Mouse (Mus musculus): ENCODE data around the gene Ggps1. TPM values are rescaled to one million over a fixed set of nuclear protein-coding genes. Genes with fewer than 3 reads are reported as not detected.

The Ggps1 gene
- polyA plus RNA-seq, 1 experiment from 2014 or later = 51.6 TPM

DNA sequence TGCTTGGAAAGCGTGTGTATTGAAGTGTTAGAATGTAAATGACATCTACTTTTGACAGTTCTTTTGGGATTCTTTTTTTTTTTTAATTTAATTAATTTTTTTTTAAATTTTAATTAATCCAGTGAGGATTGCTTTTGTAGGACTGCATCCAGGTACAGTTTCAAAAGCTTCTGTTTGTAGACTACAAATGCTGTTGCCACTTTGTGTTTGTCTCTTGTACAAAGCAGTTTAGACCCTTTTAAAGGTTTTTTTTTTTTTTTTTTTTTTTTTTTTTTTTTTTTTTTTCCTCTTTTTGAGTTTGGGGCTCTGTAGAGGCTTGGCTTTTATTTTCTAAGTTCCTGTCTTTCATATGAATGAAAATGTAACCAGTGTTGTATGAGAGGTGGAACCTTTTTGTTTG is 2.4 kb upstream of the Ggps1 start:
- no peak overlapping the region for H3K4me3 ChIP-seq (ENCODE audit: low read length)
- H3K9me3 ChIP-seq (ENCODE audit: low read length) = no peaks in the 10 kb centered on the region
- WGBS = 77% methylated on average over 1 of the region's 1 CpGs
- H3K27me3 ChIP-seq (ENCODE audit: insufficient read depth, low read length) = no peaks in the 10 kb centered on the region
- peaks cover 19% of the 10 kb centered on the region for H3K4me1 ChIP-seq (ENCODE audit: insufficient read depth, low read length)
- H3K4me2 ChIP-seq (replicated peaks; ENCODE audit: low read depth, low read length) = no peak overlapping the region
- H3K36me3 ChIP-seq (ENCODE audit: insufficient read depth, low read length) = peaks cover 3% of the 10 kb centered on the region; the same call in 1 of the 2 replicates
- H3K27ac ChIP-seq (ENCODE audit: low read length) = no peak overlapping the region
- no peak for ATAC-seq (ENCODE audit: low FRiP score, low TSS enrichment)
- no peak overlapping the region for H3K9ac ChIP-seq (replicated peaks; ENCODE audit: low read length)

DNA sequence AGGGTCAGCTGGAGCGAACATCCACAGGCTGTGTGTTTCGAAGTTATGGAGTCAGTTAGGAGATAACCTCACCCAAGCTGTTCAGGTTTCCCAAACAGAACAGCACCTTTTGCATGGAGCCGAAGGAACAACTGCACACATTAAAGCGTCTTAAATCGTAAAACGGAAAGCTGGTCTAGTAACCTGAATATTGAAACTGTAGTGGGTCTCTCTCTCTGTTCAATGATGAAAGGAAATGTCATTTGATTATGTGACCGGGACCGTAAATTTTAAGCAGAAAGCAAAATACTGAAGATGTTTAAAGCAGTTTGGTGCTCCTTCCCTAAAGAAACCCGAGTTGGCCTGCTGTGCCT is 1.7 kb upstream of the Ggps1 start:
- H3K4me3 ChIP-seq (ENCODE audit: low read length) = peak overlapping the region; percentile 83
- H3K4me1 ChIP-seq (ENCODE audit: insufficient read depth, low read length) = peaks cover 19% of the 10 kb centered on the region
- peak overlapping the region; percentile 66 for H3K4me2 ChIP-seq (replicated peaks; ENCODE audit: low read depth, low read length)
- no peaks in the 10 kb centered on the region for H3K27me3 ChIP-seq (ENCODE audit: insufficient read depth, low read length)
- peak overlapping the region; percentile 100 for H3K9ac ChIP-seq (replicated peaks; ENCODE audit: low read length)
- 5% methylated on average over 9 of the region's 9 CpGs for WGBS
- no peaks in the 10 kb centered on the region for H3K9me3 ChIP-seq (ENCODE audit: low read length)
- peak overlapping the region; percentile 98; the same call in 1 of the 2 replicates for H3K27ac ChIP-seq (ENCODE audit: low read length)
- H3K36me3 ChIP-seq (ENCODE audit: insufficient read depth, low read length) = peaks cover 3% of the 10 kb centered on the region; the same call in 1 of the 2 replicates
- ATAC-seq (ENCODE audit: low FRiP score, low TSS enrichment) = no peak

DNA sequence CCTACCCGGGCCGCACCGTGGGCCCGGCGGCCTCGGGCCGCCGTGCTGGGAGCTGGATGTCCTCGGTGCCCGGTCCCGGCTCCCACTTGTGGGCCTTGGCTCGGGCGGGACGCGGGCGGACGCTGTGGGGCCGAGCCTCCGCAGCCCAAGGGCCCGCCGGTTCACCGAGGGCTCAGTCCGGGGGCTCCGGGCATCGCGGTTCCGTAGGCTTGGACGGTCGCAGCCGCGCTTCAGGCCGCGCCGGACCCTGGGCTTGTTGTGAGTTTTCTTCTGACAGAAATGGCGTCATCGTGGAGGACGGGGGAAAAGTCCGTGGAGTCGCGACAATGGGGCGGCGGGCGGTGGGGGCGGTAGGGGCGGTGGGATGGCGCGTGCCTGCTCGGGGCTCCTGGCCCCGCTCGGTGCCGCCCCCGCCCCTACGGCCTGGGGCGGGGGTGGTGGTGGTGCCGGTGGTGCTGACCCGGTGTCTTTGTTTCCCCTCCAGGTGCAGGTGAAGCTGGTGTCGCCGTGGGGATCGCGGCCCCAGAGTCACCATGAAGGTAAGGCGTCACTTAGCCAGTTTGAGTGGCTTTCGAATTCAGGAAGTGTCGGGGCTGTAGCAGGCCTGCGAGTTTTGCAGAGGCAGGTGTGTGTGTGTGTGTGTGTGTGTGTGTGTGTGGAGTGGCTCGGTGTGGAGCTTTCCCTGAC is 1.2 kb upstream of the Ggps1 start:
- 0 out of 2 replicates have a peak, but pooled peaks cover 1% of the 10 kb centered on the region for H3K36me3 ChIP-seq (ENCODE audit: insufficient read depth, low read length)
- H3K27ac ChIP-seq (ENCODE audit: low read length) = peak overlapping the region; percentile 98
- H3K4me1 ChIP-seq (ENCODE audit: insufficient read depth, low read length) = peaks cover 19% of the 10 kb centered on the region
- WGBS = 0% methylated on average over 44 of the region's 65 CpGs
- ATAC-seq (ENCODE audit: low FRiP score, low TSS enrichment) = no peak; the same call in 1 of the 2 replicates
- H3K9me3 ChIP-seq (ENCODE audit: low read length) = no peaks in the 10 kb centered on the region
- H3K4me2 ChIP-seq (replicated peaks; ENCODE audit: low read depth, low read length) = peak overlapping the region; percentile 66
- peak overlapping the region; percentile 100 for H3K9ac ChIP-seq (replicated peaks; ENCODE audit: low read length)
- peak overlapping the region; percentile 83 for H3K4me3 ChIP-seq (ENCODE audit: low read length)
- no peaks in the 10 kb centered on the region for H3K27me3 ChIP-seq (ENCODE audit: insufficient read depth, low read length)

DNA sequence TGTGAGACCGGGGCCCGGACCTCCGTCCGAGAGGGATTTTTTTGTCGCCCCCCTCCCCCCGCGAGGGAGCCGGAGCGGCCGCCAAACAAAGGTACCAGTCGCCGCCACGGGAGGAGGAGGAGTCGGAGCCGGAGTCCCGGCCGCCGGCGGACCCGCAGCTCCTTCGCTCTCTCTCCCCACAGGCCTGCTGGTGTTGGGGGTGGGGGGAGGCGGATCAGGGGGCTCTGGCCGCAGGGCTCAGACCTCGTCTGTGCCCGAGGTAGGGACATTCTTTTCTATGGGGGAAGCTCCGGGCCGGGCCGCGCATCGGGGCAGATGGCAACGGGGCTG is 619 bp upstream of the Ggps1 start:
- no peaks in the 10 kb centered on the region for H3K27me3 ChIP-seq (ENCODE audit: insufficient read depth, low read length)
- peak; percentile 40 for ATAC-seq (ENCODE audit: low FRiP score, low TSS enrichment)
- no peaks in the 10 kb centered on the region for H3K9me3 ChIP-seq (ENCODE audit: low read length)
- H3K27ac ChIP-seq (ENCODE audit: low read length) = peak overlapping the region; percentile 98
- 0 out of 2 replicates have a peak, but pooled peaks cover 5% of the 10 kb centered on the region for H3K36me3 ChIP-seq (ENCODE audit: insufficient read depth, low read length)
- peak overlapping the region; percentile 83 for H3K4me3 ChIP-seq (ENCODE audit: low read length)
- WGBS = 0% methylated on average over 31 of the region's 31 CpGs
- H3K9ac ChIP-seq (replicated peaks; ENCODE audit: low read length) = peak overlapping the region; percentile 100
- peaks cover 19% of the 10 kb centered on the region for H3K4me1 ChIP-seq (ENCODE audit: insufficient read depth, low read length)
- peak overlapping the region; percentile 66; the same call in 1 of the 2 replicates for H3K4me2 ChIP-seq (replicated peaks; ENCODE audit: low read depth, low read length)

DNA sequence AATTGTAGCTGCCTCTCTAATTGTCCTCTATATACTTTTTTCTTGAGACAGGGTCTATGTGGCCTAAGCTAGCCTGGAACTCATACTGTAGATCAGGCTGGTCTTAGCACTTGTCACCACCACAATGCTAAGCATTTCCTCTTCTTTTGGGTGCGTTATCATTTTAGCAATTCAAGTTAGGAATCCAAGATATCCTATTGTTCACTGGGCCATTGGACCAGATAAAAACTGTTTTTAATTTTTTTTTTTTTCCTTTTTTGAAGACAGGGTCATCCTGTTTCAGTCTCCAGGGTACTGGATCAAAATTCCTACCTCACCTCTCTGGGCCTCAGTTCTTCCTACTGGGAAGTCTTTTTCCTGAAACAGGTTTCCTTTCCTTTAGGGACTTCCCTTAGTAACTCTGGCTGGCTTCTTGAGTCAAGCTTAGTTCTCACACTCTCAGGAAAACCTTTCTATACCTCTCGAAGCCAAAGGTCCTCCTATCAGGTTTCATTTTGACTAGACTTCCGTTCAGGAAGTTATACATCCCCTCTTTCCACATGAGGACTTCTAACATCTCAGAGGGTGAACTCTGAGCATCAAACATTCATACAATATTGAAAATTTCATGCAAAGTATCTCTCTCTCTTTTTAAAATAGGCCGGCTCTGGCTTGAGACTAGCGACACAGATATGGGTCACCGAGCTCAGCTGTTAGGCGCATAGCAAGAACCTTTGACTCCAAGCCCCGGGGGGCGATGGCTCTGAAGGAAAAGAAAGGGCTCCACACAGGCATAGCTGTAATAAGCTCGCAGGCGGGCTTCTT is 877 bp downstream of the Ggps1 start:
- ATAC-seq (ENCODE audit: low FRiP score, low TSS enrichment) = no peak
- Histone ChIP-seq H3K4me2 (replicated peaks; ENCODE audit: low read depth, low read length) (peak overlapping the region; percentile 74), H3K4me3 (ENCODE audit: low read length) (peak overlapping the region; percentile 83), H3K9ac (replicated peaks; ENCODE audit: low read length) (peak overlapping the region; percentile 82), H3K36me3 (ENCODE audit: insufficient read depth, low read length) (peaks cover 6% of the 10 kb centered on the region), H3K27ac (ENCODE audit: low read length) (peak overlapping the region; percentile 92), H3K4me1 (ENCODE audit: insufficient read depth, low read length) (peaks cover 19% of the 10 kb centered on the region), H3K27me3 (ENCODE audit: insufficient read depth, low read length) (no peaks in the 10 kb centered on the region), H3K9me3 (ENCODE audit: low read length) (no peaks in the 10 kb centered on the region)
- WGBS = 6% methylated on average over 11 of the region's 11 CpGs

DNA sequence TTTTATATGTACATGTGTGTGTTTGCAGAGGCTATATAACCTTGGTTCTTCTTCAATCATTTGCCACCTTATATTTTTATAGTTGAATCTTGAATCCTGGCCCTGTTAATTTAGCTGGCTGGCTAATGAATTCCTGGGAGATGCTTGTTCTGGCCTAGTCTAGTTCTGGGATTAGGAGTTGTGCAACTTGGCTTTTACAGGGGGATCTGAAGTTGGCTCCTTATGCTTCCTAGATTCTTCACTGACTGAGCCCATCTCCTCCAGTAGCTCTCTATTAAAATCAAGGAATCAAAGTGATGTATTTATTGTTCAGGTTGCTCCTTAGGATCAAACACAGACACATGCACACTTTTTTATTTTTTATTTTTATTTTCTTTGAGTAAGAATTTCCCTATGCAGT is 3.7 kb downstream of the Ggps1 start:
- Histone ChIP-seq H3K4me1 (ENCODE audit: insufficient read depth, low read length) (peaks cover 10% of the 10 kb centered on the region), H3K9ac (replicated peaks; ENCODE audit: low read length) (no peak overlapping the region), H3K4me3 (ENCODE audit: low read length) (no peak overlapping the region), H3K4me2 (replicated peaks; ENCODE audit: low read depth, low read length) (no peak overlapping the region), H3K27me3 (ENCODE audit: insufficient read depth, low read length) (no peaks in the 10 kb centered on the region), H3K27ac (ENCODE audit: low read length) (no peak overlapping the region), H3K9me3 (ENCODE audit: low read length) (no peaks in the 10 kb centered on the region), H3K36me3 (ENCODE audit: insufficient read depth, low read length) (peaks cover 25% of the 10 kb centered on the region)
- no peak for ATAC-seq (ENCODE audit: low FRiP score, low TSS enrichment)

DNA sequence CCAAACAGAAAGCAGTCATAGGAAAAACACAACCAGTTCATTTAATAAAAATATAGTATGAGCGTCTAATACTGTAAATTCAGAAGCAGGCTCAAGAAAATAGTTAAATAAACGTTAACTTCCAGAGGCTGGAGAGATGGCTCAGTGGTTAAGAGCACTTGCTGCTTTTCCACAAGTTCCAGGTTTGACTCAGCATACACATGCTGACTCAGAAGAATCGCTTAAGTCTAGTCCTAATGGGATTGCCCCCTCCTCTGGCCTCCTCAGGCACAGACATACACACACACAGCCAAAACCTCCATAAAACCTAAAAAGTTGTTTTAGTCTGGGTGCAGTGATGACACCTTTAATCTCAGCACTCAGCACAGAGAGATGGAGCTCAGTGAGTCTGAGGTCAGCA is 6.5 kb downstream of the Ggps1 start:
- WGBS = 93% methylated on average over 3 of the region's 3 CpGs
- no peak for ATAC-seq (ENCODE audit: low FRiP score, low TSS enrichment)
- peaks cover 4% of the 10 kb centered on the region for H3K4me1 ChIP-seq (ENCODE audit: insufficient read depth, low read length)
- H3K9me3 ChIP-seq (ENCODE audit: low read length) = no peaks in the 10 kb centered on the region
- no peak overlapping the region for H3K4me3 ChIP-seq (ENCODE audit: low read length)
- no peak overlapping the region for H3K4me2 ChIP-seq (replicated peaks; ENCODE audit: low read depth, low read length)
- no peaks in the 10 kb centered on the region for H3K27me3 ChIP-seq (ENCODE audit: insufficient read depth, low read length)
- no peak overlapping the region for H3K27ac ChIP-seq (ENCODE audit: low read length)
- peaks cover 51% of the 10 kb centered on the region for H3K36me3 ChIP-seq (ENCODE audit: insufficient read depth, low read length)
- H3K9ac ChIP-seq (replicated peaks; ENCODE audit: low read length) = no peak overlapping the region

DNA sequence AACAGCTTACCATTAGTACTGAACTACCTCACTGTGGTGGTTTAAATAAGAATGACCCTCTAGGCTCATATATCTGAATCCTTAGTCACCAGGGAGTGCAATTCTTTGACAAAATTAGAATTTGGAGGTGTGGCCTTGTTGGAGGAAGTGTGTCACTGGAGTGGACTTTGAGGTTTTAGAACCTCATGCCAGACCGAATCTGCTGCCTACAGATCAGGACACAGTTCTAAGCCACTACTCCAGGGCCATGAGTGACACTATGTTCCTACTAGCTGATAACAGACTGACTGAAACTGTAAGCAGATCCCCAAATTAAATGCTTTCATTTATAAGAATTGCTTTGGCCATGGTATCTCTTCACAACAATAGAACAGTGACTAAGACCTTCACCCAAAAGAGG is 13.4 kb downstream of the Ggps1 start:
- no peak overlapping the region for H3K27ac ChIP-seq (ENCODE audit: low read length)
- no peaks in the 10 kb centered on the region for H3K27me3 ChIP-seq (ENCODE audit: insufficient read depth, low read length)
- no peaks in the 10 kb centered on the region for H3K9me3 ChIP-seq (ENCODE audit: low read length)

DNA sequence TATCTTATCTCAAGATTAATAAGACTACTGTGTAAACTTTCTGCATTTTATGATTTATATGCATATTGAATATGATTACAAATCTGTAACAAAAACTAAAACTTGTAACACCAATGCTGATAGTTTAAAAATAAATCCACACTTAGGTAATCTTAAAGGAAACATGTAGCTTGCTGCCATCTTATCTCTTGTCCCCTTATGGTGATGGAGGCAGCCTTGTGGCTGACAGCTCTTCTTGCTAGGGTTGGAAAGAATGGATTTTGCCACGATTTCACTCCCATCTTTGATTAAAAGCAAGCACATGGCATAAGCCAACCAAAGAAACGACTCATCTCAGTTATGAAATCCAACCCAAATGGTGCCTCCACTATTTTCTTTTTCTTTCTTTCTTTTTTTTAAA is 18.8 kb downstream of the Ggps1 start:
- 77% methylated on average over 2 of the region's 2 CpGs for WGBS
- Histone ChIP-seq H3K9ac (replicated peaks; ENCODE audit: low read length) (no peak overlapping the region), H3K27ac (ENCODE audit: low read length) (no peak overlapping the region), H3K9me3 (ENCODE audit: low read length) (no peaks in the 10 kb centered on the region), H3K4me3 (ENCODE audit: low read length) (no peak overlapping the region), H3K4me1 (ENCODE audit: insufficient read depth, low read length) (peaks cover 7% of the 10 kb centered on the region), H3K4me2 (replicated peaks; ENCODE audit: low read depth, low read length) (no peak overlapping the region), H3K27me3 (ENCODE audit: insufficient read depth, low read length) (no peaks in the 10 kb centered on the region), H3K36me3 (ENCODE audit: insufficient read depth, low read length) (peaks cover 19% of the 10 kb centered on the region)
- no peak for ATAC-seq (ENCODE audit: low FRiP score, low TSS enrichment)

More for the DNA sequence above, 13.4 kb downstream of the Ggps1 start:
- peaks cover 57% of the 10 kb centered on the region for H3K36me3 ChIP-seq (ENCODE audit: insufficient read depth, low read length)
- no peak overlapping the region for H3K4me2 ChIP-seq (replicated peaks; ENCODE audit: low read depth, low read length)
- H3K9ac ChIP-seq (replicated peaks; ENCODE audit: low read length) = no peak overlapping the region
- ATAC-seq (ENCODE audit: low FRiP score, low TSS enrichment) = no peak
- H3K4me1 ChIP-seq (ENCODE audit: insufficient read depth, low read length) = no peaks in the 10 kb centered on the region
- WGBS = 97% methylated on average over 1 of the region's 1 CpGs
- H3K4me3 ChIP-seq (ENCODE audit: low read length) = no peak overlapping the region

DNA sequence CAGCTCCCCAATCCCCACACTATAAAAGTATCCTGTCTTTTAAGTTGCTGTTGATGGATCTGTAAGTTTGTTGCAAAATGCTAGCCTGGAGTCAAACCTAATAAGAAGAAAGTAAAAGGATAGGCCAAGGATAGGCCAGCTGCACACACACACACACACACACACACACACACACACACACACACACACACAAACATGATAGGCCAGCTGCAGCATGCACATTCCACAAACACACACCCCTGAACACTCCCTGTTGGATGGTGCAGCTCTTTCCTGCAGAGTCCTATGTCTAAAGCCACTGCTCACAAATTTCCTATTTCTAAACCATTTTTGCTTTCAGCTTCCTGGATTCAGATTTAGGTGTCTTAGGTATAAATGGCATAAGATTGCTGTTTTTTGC is 19.4 kb downstream of the Ggps1 start:
- Histone ChIP-seq H3K9ac (replicated peaks; ENCODE audit: low read length) (no peak overlapping the region), H3K36me3 (ENCODE audit: insufficient read depth, low read length) (peaks cover 15% of the 10 kb centered on the region), H3K27ac (ENCODE audit: low read length) (no peak overlapping the region), H3K4me3 (ENCODE audit: low read length) (no peak overlapping the region), H3K4me1 (ENCODE audit: insufficient read depth, low read length) (peaks cover 7% of the 10 kb centered on the region), H3K4me2 (replicated peaks; ENCODE audit: low read depth, low read length) (no peak overlapping the region), H3K27me3 (ENCODE audit: insufficient read depth, low read length) (no peaks in the 10 kb centered on the region), H3K9me3 (ENCODE audit: low read length) (no peaks in the 10 kb centered on the region)
- no peak for ATAC-seq (ENCODE audit: low FRiP score, low TSS enrichment)
